Mouse (Mus musculus): ENCODE data around the gene Nme4.
A peak's percentile ranks its signal among the peaks of the same experiment; 100 is the strongest.
"Not testable (repeated sequence)": the region's sequence is repeated elsewhere in the genome, so short reads cannot be mapped to it uniquely, and the experiment has no call there.

Nme4 gene

DNA sequence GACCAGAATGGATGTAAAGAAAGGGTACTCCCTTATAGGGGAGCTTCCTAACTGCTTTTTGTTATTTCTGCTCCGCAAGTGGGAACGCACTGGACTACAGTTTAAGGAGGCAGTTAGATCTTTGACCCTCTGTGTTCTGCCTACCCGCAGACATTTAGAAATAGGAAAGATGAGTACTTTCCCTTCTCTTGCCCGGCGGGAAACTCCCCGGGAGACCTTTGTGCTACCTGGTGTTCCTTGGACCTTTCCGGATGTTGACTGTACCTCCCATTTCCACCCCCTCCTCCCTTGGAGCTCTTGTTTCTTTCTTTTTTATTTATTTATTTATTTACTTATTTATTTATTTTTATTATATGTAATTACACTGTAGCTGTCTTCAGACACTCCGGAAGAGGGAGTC is 18.7 kb upstream of the Nme4 start:
- no peak for DNase-seq

DNA sequence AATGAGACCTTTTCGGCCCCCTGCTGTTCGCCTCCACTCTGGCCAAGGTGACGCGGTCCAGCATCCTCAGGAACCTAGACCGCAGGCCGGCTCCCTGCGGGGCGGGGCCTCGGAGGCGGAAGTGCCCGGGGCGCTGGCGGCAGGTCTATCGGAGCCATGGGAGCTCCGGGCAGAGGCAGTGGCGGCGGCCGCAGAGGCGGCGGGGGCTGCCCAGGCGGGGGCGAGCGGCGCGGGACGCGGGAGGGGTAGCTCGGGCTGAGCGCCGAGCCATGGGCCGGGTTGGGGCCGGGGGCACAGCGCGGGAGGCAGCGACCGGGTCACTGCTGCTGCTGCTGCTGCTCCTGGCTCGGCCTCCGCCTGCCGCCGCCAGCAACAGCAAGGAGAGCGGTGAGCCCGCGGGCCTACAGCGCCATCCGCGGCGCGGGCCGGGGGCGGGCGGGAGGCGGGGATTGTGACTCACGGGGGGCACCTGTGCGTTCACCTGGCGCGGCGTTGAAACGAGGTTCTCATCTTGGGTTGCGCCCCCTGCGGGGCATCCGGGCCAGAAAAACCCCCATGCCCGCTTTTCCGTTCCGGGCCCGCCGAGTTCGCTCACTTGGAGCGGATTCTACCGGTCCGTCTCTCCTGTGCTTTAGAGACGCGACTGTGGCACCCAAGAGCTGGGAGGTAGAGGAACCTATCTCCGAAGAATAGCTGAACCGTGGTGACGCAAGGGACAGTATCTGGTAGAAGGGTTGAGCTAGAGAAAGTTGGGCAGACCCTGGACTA is 18.0 kb upstream of the Nme4 start, which contains the start of gene Tmem8:
Tmem8 (plus strand) TSS at position 119 of the 768 bp plus-strand sequence.
- DNase-seq: peak; percentile 81 to 86

DNA sequence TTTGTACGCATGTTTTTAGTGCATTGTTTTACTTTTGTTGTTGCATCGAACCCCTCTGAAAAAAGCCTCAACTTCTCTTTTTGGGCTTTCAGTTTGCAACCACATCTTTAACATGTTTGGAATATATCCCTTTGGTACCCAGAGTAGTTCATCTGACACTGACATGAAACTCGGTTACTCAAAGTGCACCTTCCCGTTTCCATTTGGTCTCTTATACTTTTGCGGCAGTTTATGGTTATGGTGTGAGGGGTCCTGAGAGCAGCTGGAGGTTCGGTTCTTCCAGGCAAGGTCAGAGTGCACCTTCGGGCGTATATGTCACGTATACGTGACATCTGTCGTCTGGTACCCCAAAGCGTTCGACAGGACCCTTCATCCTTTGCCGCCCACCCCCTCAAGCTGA is 17.3 kb upstream of the Nme4 start:
- no peak for DNase-seq

DNA sequence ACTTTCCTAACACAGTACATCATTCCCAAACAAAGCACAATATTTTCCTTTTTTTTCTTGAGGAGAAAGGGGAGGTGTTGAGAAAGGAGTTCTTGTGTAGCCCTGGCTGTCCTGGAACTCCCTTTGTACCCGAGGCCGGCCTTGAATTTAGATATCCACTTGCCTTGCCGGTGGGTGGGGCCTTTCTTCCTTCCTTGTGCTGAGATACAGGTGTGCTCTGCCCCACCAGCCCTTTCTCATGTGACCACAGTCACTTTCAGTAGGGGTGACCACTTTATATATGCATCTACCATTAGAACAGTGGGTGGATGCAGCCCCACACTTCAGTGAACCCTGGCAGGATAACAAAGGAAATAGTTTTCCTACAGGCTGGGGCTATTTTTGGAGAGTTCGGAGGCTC is 16.3 kb upstream of the Nme4 start:
- no peak for DNase-seq

DNA sequence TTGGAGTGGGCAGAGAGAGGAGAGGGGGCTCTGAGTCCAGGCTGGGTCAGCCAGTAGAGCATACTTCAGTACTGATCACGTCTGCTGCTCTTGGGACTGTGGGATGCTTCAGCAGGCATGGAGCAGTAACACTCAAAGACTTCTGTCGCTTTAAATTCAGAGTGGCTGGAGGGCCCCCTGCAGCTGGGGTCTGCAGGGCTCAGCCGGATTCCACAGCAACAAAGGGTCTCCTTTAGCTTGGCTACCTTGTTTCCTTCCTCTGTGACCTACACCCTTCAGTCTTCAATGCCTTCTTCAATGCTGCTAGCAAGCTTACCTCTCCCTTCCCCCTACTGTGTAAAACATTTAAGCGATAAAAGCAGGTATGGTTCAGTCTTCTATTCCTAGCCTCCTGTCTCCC is 15.6 kb upstream of the Nme4 start:
- DNase-seq: no peak

DNA sequence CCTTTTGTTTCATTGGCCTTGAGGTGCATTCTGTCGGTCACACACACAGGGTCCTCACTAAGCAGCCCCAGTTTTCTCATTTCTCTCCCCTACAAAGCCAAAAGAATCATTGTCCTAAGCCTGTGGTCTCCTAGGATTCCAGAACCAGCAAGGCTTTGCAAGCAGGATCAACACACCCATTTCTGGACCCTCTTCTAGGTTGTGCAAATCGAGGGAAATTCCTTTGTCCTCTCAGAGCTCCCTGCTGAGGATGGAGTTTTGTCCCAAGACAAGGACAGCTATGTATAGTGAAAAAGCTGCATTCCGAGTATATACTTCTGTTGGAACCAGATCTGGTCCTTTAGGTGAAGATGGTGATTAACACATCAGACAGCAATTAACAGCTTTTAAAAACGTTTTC is 14.8 kb upstream of the Nme4 start:
- no peak for DNase-seq

DNA sequence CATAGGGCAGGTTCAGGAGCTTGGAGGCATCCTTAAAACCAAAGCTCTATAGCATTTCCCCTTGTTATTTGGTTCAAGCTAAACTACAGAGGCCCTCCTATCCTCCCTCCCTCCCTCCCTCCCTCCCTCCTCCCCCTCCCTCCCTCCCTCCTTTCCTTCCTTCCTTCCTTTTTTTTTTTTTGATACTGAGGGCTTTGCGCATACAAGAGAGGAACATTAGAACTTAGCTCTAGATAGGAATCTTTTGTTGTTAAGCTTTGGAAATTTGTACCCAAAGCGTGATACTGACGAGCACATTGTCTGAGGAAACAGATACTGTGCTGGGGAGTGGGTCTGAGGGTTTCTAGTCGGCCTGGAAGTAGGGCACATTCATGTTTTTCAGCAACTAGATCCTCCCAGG is 10.2 kb upstream of the Nme4 start:
- no peak for DNase-seq

DNA sequence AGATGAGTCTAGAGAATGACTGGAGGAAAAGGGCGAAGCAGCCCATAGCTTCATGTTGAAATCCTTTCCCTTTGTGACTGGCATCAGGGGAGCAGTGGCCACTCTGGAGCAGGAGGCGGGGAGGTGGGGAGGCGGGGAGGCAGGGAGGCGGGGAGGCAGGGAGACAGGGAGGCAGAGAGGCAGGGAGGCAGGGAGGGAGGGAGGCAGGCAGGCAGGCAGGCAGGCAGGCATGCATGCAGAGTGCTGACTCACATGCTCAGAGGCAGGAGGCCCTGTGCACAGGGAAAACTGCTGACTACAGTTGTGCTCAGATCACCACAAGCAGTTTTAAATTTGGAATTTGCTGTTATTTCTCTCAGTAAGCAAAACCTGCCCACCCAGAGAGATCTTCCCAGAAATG is 6.1 kb upstream of the Nme4 start:
- DNase-seq: no peak

DNA sequence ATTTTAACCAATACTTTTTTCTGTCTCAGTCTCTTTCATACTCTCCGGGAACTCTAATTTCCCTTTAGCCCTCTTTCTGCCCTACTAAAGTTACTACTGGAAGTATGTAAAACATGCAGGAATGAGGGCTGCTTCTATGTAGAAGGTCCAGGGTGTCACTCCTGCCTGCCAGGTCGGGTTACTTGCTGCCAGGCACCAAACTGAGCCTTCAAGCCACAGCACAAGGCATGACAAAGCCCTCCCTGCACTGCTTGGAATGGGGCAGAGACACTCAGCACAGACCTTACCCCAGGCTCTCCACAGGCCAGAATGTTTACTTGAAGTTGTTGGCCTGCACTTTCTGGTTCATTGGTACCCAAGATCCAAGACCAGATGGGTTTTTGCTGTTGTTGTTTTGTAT is 4.8 kb upstream of the Nme4 start:
- DNase-seq: no peak

DNA sequence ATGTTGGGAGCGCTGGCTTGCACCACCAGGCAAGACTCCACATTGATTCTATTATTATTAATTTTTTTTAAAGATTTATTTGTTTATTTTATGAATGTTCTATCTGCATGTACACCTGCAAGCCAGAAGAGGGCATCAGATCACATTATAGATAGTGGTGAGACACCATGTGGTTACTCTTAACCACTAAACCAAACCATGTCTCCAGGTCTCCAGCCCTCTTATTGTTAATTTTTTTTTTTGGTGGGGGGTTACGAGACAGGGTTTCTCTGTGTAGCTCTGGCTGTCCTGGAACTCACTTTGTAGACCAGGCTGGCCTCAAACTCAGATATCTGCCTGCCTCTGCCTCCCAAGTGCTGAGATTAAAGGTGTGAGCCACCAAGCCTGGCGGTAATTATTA is 3.9 kb upstream of the Nme4 start:
- DNase-seq: not testable (repeated sequence)

DNA sequence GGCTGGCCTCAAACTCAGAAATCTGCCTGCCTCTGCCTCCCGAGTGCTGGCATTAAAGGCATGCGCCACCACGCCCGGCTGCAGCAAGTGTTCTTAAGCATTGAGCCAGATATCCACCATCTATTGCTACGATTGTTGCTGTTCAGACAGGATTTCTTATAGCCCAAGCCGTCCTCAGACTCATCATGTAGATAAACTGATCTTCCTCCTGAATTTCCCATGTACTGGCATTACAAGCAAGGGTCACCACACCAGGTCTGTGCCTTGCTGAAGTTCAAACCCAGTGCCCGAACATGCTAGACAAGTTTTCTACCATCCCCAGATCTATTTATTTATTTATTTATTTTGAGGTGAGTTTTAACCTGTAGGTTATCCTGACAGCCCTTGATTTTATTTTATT is 3.1 kb upstream of the Nme4 start:
- DNase-seq: no peak

DNA sequence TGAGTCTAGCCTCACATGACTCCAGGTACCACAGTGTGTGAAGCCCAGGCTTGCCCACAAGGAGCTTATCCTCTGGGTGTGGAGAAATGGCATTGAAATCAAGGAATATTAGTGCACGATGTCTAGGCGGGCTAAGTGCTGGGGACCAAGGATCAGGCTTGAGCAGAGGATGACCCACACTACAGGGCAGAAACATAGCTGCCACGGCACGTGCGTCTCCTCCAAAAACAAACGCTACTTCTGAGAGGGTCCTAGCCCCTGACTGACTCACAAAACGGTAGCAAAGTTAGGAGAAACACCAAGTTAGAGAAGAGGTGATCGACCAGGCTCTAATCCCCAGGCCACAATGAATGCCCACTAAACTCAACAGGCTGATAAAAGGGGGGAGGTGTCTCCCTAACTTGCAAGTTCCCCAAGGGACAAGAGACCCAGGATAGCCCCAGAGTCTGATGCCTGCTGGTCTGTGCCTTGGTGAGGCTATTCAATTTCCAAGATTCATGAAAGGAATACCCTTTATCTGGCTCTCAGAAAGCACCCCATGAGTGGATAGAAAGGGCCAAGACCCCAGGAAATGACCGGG is 781 bp downstream of the Nme4 start:
- no peak for DNase-seq

DNA sequence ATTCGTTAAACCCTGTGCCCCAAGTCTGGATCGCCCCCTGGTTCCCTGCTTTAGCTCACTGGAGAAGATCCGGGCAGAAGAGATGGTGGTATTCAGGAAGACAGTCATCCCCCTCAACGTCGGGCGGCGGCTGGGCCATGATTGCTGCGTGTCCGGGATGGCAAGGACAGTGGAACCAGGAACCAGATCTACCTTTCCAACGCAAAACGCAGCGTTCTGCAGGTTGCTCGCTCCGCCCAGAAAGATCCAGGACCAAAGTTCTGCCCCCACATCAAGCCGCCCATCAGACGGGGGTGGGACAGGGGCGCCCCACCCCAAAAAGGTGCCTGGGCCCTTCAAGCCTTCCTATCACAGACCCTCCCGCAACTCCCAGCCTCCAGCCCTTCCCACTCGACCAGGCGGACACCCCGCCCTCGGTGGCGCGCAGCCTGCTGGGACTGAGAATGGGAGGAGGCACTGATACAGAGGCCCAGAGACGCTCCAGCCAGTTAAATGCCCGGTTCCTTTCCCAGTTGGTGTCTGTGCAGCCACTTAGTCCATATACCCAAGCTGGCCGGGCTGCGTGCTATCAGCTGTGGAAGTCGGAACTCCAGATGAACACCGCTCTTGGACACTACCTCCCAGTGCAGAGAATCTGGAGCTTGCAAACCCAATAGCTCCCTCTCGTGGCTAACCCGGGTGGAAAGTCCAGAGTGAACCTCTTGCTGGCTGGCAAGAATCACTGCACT is 5.3 kb downstream of the Nme4 start, which contains the start of gene Decr2:
Decr2 (minus strand) TSS at position 433 of the 728 bp plus-strand sequence.
- peak; percentile 92 to 94 for DNase-seq

DNA sequence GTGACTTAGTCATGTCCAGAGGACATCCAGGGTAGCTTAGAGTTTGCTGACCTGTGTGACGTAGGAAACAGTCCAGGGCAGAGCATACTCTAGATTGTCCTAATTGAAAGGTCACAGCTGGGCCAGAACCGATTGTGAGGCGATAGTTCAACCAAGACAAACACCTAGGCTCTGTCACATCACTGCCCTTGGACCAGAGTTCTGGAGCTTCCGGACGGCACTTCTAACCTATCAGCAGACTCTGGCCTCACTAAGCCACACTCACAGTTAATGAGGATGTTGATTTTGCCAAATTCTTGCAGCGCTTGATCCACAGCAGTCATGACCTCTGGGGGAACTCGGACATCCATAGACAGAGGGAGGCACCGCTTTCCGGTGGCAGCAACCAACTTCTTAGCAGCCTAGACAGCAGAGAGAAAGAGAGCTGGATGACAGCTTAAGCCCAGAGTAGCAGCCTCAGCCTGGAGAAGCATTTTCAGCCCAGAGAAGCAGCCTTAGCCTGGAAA is 8.3 kb downstream of the Nme4 start:
- no peak for DNase-seq

DNA sequence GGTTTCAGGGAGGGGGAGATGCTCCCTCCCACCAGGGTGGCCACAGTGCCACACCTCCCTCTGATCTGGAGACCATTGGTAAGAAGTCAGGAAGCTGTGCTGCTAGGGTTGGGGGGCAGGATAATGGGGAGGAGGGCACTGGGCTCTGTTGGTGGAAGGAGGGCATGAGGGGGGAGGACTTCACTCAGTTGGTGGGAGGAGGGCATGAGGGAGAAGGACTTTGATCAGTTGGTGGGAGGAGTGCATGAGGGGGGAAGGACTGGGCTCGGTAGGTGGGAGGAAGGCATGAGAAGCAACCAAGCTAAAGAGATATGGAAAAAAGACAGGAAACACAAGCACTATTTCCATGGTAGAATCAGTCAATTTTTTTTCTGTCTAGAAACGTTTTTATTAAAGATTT is 14.5 kb downstream of the Nme4 start:
- DNase-seq: no peak

DNA sequence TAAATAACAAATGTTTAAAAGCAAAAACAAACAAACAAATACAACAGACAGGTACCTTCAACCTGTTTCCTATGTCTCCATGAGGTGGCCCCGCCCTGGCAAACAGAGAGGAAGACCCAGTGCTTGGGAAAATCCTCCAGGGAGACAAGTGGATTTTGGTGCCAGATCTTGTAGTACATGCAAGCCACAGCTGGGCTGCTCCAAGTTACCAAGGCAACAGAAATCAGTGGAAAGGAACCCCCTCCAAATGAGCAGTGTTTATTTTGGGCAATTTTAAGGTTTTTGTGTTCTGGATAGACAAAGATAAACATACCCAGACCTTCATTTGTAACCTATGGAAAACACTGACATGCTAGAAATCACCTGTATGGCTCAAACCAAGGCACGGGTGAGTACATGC is 16.6 kb downstream of the Nme4 start:
- DNase-seq: no peak

DNA sequence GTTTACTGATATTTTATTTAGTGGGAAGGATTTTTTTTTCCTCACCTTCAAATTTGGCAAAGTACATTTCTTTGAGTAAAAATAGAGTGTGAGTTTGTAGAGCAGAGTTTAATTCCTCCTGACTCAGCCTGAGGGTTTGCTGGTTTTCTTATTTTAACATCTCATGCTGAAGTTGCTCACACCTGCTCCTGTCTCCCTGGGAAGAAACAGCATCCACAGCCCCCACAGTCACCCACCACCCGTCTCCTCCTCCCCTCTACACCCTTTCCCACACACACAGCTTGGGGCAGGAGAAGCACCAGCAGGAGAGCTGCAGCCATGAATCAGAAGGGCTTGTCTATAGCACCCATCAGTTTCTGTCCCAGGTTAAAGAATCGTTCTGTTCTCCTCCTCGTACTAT is 20.2 kb downstream of the Nme4 start:
- no peak for DNase-seq

DNA sequence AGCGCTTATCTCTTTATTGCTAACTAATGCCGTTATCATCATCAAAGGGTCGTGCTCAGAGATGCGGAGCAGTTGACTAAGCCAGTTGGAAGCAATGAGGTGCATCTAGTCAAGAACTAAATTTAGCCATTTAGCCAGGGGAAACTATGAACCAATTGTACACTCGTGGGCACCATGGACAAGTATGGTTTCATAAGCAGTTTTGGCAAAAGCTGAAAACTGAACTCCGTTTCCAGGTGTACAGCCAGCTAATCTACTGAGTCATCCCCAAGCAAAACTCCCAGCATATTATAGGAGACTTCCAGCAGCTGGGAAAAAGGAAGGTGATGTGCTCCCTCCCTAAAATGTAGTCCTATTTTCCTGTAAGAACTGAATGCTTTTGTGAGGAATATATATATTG is 25.3 kb downstream of the Nme4 start:
- DNase-seq: no peak

DNA sequence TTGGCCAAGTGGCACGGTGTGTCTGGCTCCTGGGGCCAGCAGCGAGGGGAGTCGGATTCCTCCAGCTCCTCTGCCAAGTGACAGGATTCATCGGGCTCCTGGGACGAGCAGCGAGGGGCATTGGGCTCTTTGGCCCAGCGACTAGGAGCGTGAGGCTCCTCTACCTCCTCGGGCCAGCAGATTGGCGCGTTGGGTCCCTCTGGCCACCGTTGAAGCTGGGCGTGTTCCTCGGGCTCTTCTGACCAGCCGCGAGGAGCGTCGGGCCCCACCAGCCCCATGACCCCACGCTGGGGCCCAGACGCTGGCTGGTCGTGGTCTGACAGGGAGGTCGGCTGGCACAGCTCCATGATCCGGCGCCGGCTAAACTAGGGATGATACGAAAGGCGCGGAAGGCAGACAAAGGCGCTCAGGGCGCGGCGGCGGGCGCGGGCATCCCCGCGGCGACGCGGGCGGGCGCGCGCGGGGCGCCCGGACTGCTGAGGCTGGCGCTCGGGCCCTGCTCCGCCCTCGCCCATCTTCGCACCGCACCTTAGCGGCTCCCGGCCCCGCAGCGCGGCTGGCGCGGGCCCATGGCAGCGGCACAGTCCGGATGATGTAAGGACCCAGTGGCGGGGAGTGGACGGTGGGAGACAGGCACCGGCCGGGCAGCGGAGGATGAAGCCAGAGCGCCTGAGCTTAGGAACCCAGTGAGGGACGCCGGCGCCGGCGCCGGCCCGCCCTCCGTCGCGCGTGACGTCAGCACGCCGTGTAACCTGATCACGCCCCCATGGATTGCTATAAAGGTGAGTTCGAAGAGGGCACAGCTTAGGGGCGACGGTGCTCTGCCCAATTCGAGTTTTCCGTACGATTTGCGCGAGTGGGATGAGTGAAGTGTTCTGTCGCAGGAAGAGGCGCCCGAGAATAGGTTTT is 26.3 kb downstream of the Nme4 start, which contains the start of gene Rab11fip3:
Rab11fip3 (minus strand) TSS at position 725 of the 909 bp plus-strand sequence.
- peak; percentile 79 to 84 for DNase-seq

DNA sequence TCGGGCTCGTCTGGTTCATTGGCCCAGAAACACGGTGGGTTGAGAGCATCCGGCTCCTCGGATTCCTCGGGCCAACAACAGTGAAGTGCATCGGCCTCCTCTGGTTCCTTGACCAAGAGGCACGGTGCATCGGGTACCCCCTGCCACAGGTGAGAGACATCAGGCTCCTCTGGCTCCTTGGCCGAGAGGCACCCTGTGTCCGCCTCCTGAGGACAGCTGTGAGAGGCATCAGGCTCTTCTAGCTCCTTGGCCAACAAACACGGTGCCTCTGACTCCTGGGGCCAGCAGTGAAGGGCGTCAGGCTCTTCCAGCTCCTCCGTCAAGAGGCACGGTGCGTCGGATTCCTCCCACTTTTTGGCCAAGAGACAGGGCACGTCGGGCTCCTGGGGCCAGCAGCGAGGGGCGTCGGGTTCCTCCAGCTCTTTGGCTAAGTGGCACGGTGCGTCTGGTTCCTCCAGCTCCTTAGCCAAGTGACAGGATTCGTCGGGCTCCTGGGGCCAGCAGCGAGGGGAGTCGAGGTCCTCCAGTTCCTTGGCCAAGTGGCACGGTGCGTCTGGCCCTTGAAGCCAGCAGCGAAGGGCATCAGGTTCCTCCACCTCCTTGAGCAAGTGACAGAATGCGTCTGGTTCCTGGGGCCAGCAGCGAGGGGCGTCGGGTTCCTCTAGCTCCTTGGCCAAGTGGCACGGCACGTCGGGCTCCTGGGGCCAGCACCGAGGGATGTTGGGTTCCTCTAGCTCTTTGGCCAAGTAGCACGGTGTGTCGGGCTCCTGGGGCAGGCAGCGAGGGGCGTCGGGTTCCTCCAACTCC is 27.2 kb downstream of the Nme4 start:
- DNase-seq: peak; percentile 21 to 39

DNA sequence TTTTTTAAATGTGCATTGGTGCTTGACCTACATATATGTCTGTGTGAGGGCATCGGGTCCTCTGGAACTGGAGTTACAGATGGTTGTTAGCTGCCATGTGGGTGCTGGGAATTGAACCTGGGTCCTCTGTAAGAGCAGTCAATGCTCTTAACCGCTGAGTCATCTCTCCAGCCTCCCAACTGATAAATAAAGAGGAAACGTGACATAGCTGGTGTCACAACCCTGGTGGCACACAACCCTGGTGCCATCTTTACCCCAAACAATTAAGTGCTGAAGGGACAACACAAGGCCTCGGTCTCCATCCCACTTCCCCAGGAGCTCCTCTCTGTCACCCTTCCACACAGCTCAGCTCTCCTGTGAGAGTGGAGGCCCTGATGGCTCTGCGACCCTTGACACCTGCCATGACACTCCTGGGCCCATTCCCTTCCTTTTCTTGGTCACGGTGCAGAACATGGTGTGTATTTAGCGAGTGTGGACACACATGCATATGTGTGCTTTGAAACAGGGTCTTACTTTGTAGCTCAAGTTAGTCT is 28.8 kb downstream of the Nme4 start:
- no peak for DNase-seq
